Mouse (Mus musculus) heart, adult 2 months (tissue): ENCODE measurements around the gene Dnajc5.

Experiments
- CTCF ChIP-seq: fragments of 200-600 bp; IDR thresholded peaks from 2 replicates; pipeline ENCODE4 v1.8.1; 2022; ENCODE audit warnings: antibody characterized with exemption, mild to moderate bottlenecking, moderate library complexity
- EP300 ChIP-seq: fragments of 200-500 bp; IDR thresholded peaks from 2 replicates; pipeline ENCODE4 v1.6.1; 2011; ENCODE audit warnings: low read depth, low read length, control low read depth; ENCODE audit not compliant: insufficient read depth
- POLR2A ChIP-seq: fragments of 200-500 bp; IDR thresholded peaks from 2 replicates; pipeline ENCODE4 v1.6.1; 2011; ENCODE audit warnings: mild to moderate bottlenecking, low read depth, low read length, control low read depth; ENCODE audit not compliant: insufficient read depth

GRCm38 (mm10) chr2:181574921-181575545 is 54.7 kb downstream of the Dnajc5 start:
- TF ChIP-seq EP300 (no peak), CTCF (no peak), POLR2A (no peak)
